ENCODE assay signal across 8 mouse cellular contexts in genomic region chr3:97680631-97681320, GRCm38 (mm10). TPM values are rescaled to one million over a fixed set of nuclear protein-coding genes. Genes with fewer than 3 reads are reported as not detected.
DNase-seq lines count a peak whose midpoint lies in the region.

No protein-coding gene starts in this region.

- peak; percentile 79 to 83 for DNase-seq in adrenal gland, adult 18-20 months (ENCODE audit: low spot score in 2 of 2)
- peak; percentile 86 for DNase-seq in embryo, embryonic 10 days (ENCODE audit: low spot score)
- DNase-seq in gastrocnemius, postnatal 10 days = peak; percentile 80
- peak; percentile 92 for DNase-seq in induced T-regulatory cell, adult 2 months (ENCODE audit: low read depth)
- peak; percentile 50 to 64 for DNase-seq in left cerebral cortex, adult 8-10 months (ENCODE audit: low spot score in 2 of 2)
- DNase-seq in right cerebral cortex, adult 2 months (ENCODE audit: low spot score in 2 of 2) = peak; percentile 81 to 85
- peak; percentile 72 to 79 for DNase-seq in urinary bladder, postnatal 36 days (ENCODE audit: low spot score in 2 of 2)

- no peaks in the 10 kb centered on the region for H3K9me3 ChIP-seq in megakaryocyte, embryonic 14.5 days

- H3K4me1 ChIP-seq in megakaryocyte, embryonic 14.5 days = peaks cover 36% of the 10 kb centered on the region

- H3K27me3 ChIP-seq in megakaryocyte, embryonic 14.5 days (replicated peaks) = peaks cover 31% of the 10 kb centered on the region

- H3K36me3 ChIP-seq in megakaryocyte, embryonic 14.5 days (replicated peaks; ENCODE audit: low read length) = no peaks in the 10 kb centered on the region

- H3K4me3 ChIP-seq in megakaryocyte, embryonic 14.5 days (replicated peaks) = peak overlapping the region; percentile 92

RNA-seq across cellular contexts. Expression of gene Gm17651, which starts 6.3 kb away (rescaled TPM):
- total RNA-seq in adrenal gland, adult 18-20 months (2021) = not detected
- not detected for total RNA-seq in gastrocnemius, postnatal 10 days (2021)
- total RNA-seq in left cerebral cortex, adult 8-10 months (2022) = not detected
- not detected in 2 replicates for polyA plus RNA-seq in megakaryocyte, embryonic 14.5 days (2012; ENCODE audit: insufficient read depth, low replicate concordance)

RNA-seq across cellular contexts. Expression of gene Prkab2, which starts 22.8 kb away (rescaled TPM):
- total RNA-seq in adrenal gland, adult 18-20 months (2021) = 10 to 100 TPM in 1 of 2 experiments, 1 to 10 TPM in 1; 8.8 to 13.8 TPM
- total RNA-seq in gastrocnemius, postnatal 10 days (2021) = 10 to 100 TPM; 58.2 to 66.6 TPM
- 10 to 100 TPM; 27.4 to 28.4 (median 27.6) TPM for total RNA-seq in left cerebral cortex, adult 8-10 months (2022)
- 1.4 and 2.2 TPM in 2 replicates for polyA plus RNA-seq in megakaryocyte, embryonic 14.5 days (2012; ENCODE audit: insufficient read depth, low replicate concordance)

RNA-seq across cellular contexts. Expression of gene Fmo5, which starts 52.2 kb away (rescaled TPM):
- 10 to 100 TPM; 13.3 to 15.2 TPM for total RNA-seq in adrenal gland, adult 18-20 months (2021)
- 1 to 10 TPM; 3.8 to 4.5 TPM for total RNA-seq in gastrocnemius, postnatal 10 days (2021)
- total RNA-seq in left cerebral cortex, adult 8-10 months (2022) = 1 to 10 TPM; 4.2 to 4.8 (median 4.3) TPM
- 0.96 TPM in 1 of 2 replicates, not detected in the other for polyA plus RNA-seq in megakaryocyte, embryonic 14.5 days (2012; ENCODE audit: insufficient read depth, low replicate concordance)

Comparison
In these comparisons a context has a peak if more than half of its experiments do, and no peak if none do; other contexts are left out.
1. Peak in every context shown above with its lines: DNase-seq and H3K4me3 ChIP-seq.